Mouse (Mus musculus): ENCODE data around the gene Capn2. TPM values are rescaled to one million over a fixed set of nuclear protein-coding genes. Genes with fewer than 3 reads are reported as not detected.
A peak's percentile ranks its signal among the peaks of the same experiment; 100 is the strongest.

The Capn2 gene
- polyA plus RNA-seq, 1 experiment, result 61.4 TPM

DNA sequence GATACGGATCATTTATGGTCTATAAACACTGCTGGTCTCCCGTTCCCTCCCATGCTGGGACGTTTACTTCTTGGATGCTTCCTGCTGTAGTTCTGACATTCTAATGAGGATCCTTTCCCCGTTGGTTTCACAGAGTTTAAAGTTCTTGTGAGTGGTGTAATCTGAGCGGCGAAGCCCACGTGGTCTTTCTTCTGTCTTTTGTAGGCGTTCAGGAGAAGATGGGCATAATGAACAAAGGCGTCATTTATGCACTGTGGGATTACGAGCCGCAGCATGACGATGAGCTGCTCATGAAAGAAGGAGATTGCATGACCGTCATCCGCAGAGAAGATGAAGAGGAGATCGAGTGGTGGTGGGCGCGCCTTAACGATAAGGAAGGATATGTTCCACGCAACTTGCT lies 58.9 kb downstream of the Capn2 start:
- peaks cover 7% of the 10 kb centered on the region for H3K4me1 ChIP-seq (ENCODE audit: control insufficient read depth, insufficient read depth, low read length)
- TF ChIP-seq CTCF (IDR thresholded peaks at IDR 0.05; ENCODE audit: extremely low read depth, insufficient read depth, low read length), result no peak
- no peak for TF ChIP-seq POLR2A (IDR thresholded peaks at IDR 0.05; ENCODE audit: extremely low read depth, insufficient read depth, low read length)
- peak overlapping the region; percentile 22; the same call in 1 of the 2 replicates for H3K27ac ChIP-seq (ENCODE audit: insufficient read depth, low read length)
- H3K4me3 ChIP-seq (ENCODE audit: insufficient read depth, low read length), result no peak overlapping the region

- TF ChIP-seq POLR2A (IDR thresholded peaks at IDR 0.05; ENCODE audit: extremely low read depth, insufficient read depth, low read length) (no peak), CTCF (IDR thresholded peaks at IDR 0.05; ENCODE audit: extremely low read depth, insufficient read depth, low read length) (no peak)
- Histone ChIP-seq H3K4me3 (ENCODE audit: insufficient read depth, low read length) (no peak overlapping the region), H3K4me1 (ENCODE audit: control insufficient read depth, insufficient read depth, low read length) (peaks cover 5% of the 10 kb centered on the region), H3K27ac (ENCODE audit: insufficient read depth, low read length) (no peak overlapping the region)
These were observed 62.3 kb downstream of the Capn2 start for GRCm38 (mm10) chr1:182455080-182455479.

- TF ChIP-seq POLR2A (IDR thresholded peaks at IDR 0.05; ENCODE audit: extremely low read depth, insufficient read depth, low read length) (no peak), CTCF (IDR thresholded peaks at IDR 0.05; ENCODE audit: extremely low read depth, insufficient read depth, low read length) (no peak)
- Histone ChIP-seq H3K4me3 (ENCODE audit: insufficient read depth, low read length) (no peak overlapping the region), H3K27ac (ENCODE audit: insufficient read depth, low read length) (no peak overlapping the region), H3K4me1 (ENCODE audit: control insufficient read depth, insufficient read depth, low read length) (peaks cover 5% of the 10 kb centered on the region)
These were observed 64.9 kb downstream of the Capn2 start for GRCm38 (mm10) chr1:182452473-182452872.

DNA sequence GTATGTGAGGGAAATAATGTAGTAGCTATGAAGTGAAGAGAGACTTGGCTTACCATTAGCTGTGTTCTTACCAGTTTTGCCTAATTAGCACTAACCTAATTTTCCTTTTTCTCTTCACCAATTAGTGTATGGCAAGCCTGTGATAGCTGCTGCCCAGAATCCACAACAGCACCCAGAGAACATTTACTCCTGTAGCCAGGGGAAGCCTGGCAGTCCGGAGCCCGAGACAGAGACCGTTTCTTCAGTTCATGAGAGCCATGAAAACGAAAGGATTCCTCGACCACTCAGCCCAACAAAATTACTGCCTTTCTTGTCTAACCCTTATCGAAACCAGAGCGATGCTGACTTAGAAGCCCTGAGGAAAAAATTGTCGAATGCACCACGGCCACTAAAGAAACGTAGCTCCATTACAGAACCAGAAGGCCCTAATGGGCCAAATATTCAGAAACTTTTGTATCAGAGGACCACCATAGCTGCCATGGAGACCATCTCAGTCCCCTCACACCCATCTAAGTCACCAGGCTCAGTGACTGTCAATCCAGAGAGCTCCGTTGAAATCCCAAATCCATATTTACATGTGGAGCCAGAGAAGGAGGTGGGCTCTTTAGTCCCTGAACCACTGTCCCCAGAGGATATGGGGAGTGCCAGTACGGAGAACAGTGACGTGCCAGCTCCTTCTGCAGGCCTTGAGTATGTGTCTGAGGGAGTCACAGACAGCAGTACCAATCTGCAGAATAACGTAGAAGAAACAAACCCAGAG lies 69.0 kb downstream of the Capn2 start:
- TF ChIP-seq POLR2A (IDR thresholded peaks at IDR 0.05; ENCODE audit: extremely low read depth, insufficient read depth, low read length) (no peak), CTCF (IDR thresholded peaks at IDR 0.05; ENCODE audit: extremely low read depth, insufficient read depth, low read length) (no peak)
- peak overlapping the region; percentile 33; the same call in 1 of the 2 replicates for H3K27ac ChIP-seq (ENCODE audit: insufficient read depth, low read length)
- no peaks in the 10 kb centered on the region for H3K4me1 ChIP-seq (ENCODE audit: control insufficient read depth, insufficient read depth, low read length)
- H3K4me3 ChIP-seq (ENCODE audit: insufficient read depth, low read length), result no peak overlapping the region

DNA sequence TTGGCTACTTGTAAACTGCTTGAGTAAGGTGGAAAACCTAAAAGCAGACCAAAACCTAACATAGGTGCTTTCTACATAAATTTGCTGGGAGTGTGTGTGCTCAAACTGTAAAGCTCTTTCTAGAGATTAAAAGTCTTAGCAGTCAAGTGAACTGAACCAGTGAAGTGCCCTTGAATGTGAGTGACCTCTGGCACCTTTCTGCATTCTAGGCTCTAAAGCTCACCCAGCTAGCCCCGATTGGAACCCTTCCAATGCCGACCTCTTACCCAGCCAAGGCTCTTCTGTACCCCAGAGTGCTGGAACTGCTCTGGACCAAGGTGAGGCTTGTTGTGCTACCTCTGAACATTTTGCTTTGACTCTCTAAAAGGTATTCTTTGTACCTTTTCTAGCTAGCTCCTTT lies 73.3 kb downstream of the Capn2 start:
- no peak overlapping the region for H3K4me3 ChIP-seq (ENCODE audit: insufficient read depth, low read length)
- H3K27ac ChIP-seq (ENCODE audit: insufficient read depth, low read length), result no peak overlapping the region
- TF ChIP-seq POLR2A (IDR thresholded peaks at IDR 0.05; ENCODE audit: extremely low read depth, insufficient read depth, low read length) (no peak), CTCF (IDR thresholded peaks at IDR 0.05; ENCODE audit: extremely low read depth, insufficient read depth, low read length) (no peak)
- H3K4me1 ChIP-seq (ENCODE audit: control insufficient read depth, insufficient read depth, low read length), result no peaks in the 10 kb centered on the region

- H3K27ac ChIP-seq (ENCODE audit: insufficient read depth, low read length), result peak overlapping the region; percentile 39
- H3K4me1 ChIP-seq (ENCODE audit: control insufficient read depth, insufficient read depth, low read length), result no peaks in the 10 kb centered on the region
- TF ChIP-seq POLR2A (IDR thresholded peaks at IDR 0.05; ENCODE audit: extremely low read depth, insufficient read depth, low read length), result no peak
- no peak for TF ChIP-seq CTCF (IDR thresholded peaks at IDR 0.05; ENCODE audit: extremely low read depth, insufficient read depth, low read length)
- no peak overlapping the region for H3K4me3 ChIP-seq (ENCODE audit: insufficient read depth, low read length)
These were observed 75.5 kb downstream of the Capn2 start for GRCm38 (mm10) chr1:182441791-182442473.

DNA sequence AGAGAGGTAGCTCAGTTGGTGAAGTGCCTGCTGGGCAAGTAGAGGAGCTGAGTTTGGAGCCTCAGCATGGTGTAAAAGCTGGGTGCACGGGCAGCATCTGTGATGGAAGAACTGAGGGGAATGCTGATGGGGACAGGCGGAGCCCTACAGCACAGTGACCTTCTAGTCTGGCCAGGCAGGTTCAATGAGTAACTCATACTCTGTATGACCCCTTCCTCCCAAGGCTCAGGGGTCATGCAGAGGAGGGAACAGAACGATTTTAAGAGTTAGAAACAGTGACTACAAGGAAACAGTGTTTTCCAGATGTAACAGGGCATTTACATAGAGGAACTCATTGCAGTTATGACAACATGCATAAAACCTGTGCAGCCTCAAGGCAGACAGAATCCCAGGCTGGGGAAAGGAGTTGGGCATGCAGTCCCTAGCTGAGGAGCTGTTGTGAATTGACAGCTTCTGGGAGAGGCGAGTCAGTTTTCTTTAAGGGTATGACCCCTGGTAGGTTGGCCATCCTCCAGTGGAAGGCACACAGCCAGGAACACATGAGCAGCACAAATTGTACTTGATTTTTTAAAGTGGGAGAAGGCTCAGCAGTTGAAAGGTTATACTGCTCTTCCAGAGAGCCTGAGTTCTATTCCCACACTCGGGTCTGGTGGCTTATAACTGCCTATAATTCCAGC lies 77.7 kb downstream of the Capn2 start:
- H3K4me1 ChIP-seq (ENCODE audit: control insufficient read depth, insufficient read depth, low read length), result no peaks in the 10 kb centered on the region
- peak overlapping the region; percentile 62; the same call in 1 of the 2 replicates for H3K27ac ChIP-seq (ENCODE audit: insufficient read depth, low read length)
- TF ChIP-seq POLR2A (IDR thresholded peaks at IDR 0.05; ENCODE audit: extremely low read depth, insufficient read depth, low read length), result no peak
- H3K4me3 ChIP-seq (ENCODE audit: insufficient read depth, low read length), result no peak overlapping the region

DNA sequence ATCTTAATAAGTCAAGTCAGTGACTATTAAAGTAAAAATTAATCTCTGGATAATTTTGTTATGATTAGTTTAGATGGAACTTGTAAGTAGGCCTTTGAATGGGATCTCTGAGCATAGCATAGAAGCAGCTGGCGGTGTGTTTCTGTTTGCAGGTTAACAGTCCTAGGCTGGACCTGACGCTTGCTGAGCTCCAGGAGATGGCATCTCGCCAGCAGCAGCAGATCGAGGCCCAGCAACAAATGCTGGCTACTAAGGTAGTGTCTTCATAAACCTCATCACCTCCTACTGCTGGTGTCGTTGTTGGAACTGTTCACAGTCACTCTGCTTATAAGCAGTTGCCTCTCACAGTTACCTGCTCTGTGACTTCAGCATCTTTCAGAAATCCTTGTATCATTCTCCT lies 80.7 kb downstream of the Capn2 start:
- TF ChIP-seq CTCF (IDR thresholded peaks at IDR 0.05; ENCODE audit: extremely low read depth, insufficient read depth, low read length), result no peak

GRCm38 (mm10) chr1:182432059-182432458 lies 85.3 kb downstream of the Capn2 start:
- TF ChIP-seq POLR2A (IDR thresholded peaks at IDR 0.05; ENCODE audit: extremely low read depth, insufficient read depth, low read length) (no peak), CTCF (IDR thresholded peaks at IDR 0.05; ENCODE audit: extremely low read depth, insufficient read depth, low read length) (no peak)
- no peak overlapping the region for H3K4me3 ChIP-seq (ENCODE audit: insufficient read depth, low read length)
- H3K4me1 ChIP-seq (ENCODE audit: control insufficient read depth, insufficient read depth, low read length), result no peaks in the 10 kb centered on the region
- no peak overlapping the region for H3K27ac ChIP-seq (ENCODE audit: insufficient read depth, low read length)

More for the DNA sequence above, 80.7 kb downstream of the Capn2 start:
- no peak overlapping the region for H3K27ac ChIP-seq (ENCODE audit: insufficient read depth, low read length)
- H3K4me3 ChIP-seq (ENCODE audit: insufficient read depth, low read length), result no peak overlapping the region
- no peaks in the 10 kb centered on the region for H3K4me1 ChIP-seq (ENCODE audit: control insufficient read depth, insufficient read depth, low read length)

Data from cortical plate, adult 2 months (tissue).